Mouse (Mus musculus) olfactory bulb, adult 2 months (tissue): ENCODE data around the gene Cluap1.

Experiments
- CTCF ChIP-seq: fragments of 200-500 bp; IDR thresholded peaks from 2 replicates; pipeline ENCODE4 v1.5.1; 2012; ENCODE audit warnings: low read depth, mild to moderate bottlenecking, low read length, moderate library complexity; ENCODE audit not compliant: insufficient read depth
- POLR2A ChIP-seq: fragments of 200-500 bp; IDR thresholded peaks from 2 replicates; pipeline ENCODE4 v1.6.1; 2012; ENCODE audit warnings: mild to moderate bottlenecking, low read depth, low read length, moderate library complexity; ENCODE audit not compliant: insufficient read depth

GRCm38 (mm10) chr16:3988410-3988809, 79.8 kb downstream of the Cluap1 start:
- TF ChIP-seq CTCF (no peak), POLR2A (no peak)
